Mouse (Mus musculus): Measurements from ENCODE around the gene Ptges3. TPM values are rescaled to one million over a fixed set of nuclear protein-coding genes. Genes with fewer than 3 reads are reported as not detected.

The Ptges3 gene
- 66.9 and 67.7 TPM in 2 replicates for polyA plus RNA-seq (2012; rRNA removed)

DNA sequence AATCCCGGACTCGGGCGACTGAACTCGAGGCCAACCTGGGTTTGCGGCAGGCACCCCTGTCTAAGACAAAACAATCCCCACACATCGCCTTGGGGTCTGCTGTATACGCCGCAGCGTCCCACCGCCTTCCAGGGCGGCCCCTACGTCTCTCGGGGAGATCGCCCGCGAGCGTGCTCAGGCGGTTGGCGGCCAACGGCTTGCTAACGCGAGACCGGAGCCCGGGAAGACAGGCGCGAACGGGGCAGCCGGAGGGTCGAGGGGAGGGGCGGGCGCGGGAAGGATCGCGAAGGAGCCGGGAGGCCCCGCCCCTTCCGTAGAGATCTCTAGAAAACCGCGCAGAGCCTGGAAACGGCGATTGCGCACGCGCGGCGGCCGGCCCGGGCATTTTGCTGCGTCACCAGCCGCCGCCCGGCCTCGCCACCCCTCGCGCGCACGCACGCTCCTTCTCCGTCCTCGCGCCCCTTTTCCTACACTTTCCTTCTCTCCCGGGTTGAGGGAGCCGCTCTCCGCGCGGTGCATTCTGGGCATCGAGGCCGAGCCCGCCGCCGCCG is at the start of gene Ptges3:
Ptges3 (plus strand) TSS at position 354 of the 551 bp plus-strand sequence.
- peaks cover 8% of the 10 kb centered on the region for H3K4me1 ChIP-seq (ENCODE audit: control insufficient read depth, insufficient read depth, low read length)
- peak within 1 kb of the TSS; percentile 98 for H3K27ac ChIP-seq (ENCODE audit: insufficient read depth, low read length)
- H3K4me3 ChIP-seq (ENCODE audit: insufficient read depth, low read length): peak within 1 kb of the TSS; percentile 90
- TF ChIP-seq POLR2A (IDR thresholded peaks at IDR 0.05; ENCODE audit: extremely low read depth, insufficient read depth, low read length) (peak; percentile 52), CTCF (IDR thresholded peaks at IDR 0.05; ENCODE audit: extremely low read depth, insufficient read depth, low read length) (no peak)

GRCm38 (mm10) chr10:128009735-128010134 is 49.0 kb upstream of the Ptges3 start:
- Histone ChIP-seq H3K27ac (ENCODE audit: insufficient read depth, low read length) (no peak overlapping the region), H3K4me1 (ENCODE audit: control insufficient read depth, insufficient read depth, low read length) (no peaks in the 10 kb centered on the region), H3K4me3 (ENCODE audit: insufficient read depth, low read length) (no peak overlapping the region)
- no peak for TF ChIP-seq POLR2A (IDR thresholded peaks at IDR 0.05; ENCODE audit: extremely low read depth, insufficient read depth, low read length)

DNA sequence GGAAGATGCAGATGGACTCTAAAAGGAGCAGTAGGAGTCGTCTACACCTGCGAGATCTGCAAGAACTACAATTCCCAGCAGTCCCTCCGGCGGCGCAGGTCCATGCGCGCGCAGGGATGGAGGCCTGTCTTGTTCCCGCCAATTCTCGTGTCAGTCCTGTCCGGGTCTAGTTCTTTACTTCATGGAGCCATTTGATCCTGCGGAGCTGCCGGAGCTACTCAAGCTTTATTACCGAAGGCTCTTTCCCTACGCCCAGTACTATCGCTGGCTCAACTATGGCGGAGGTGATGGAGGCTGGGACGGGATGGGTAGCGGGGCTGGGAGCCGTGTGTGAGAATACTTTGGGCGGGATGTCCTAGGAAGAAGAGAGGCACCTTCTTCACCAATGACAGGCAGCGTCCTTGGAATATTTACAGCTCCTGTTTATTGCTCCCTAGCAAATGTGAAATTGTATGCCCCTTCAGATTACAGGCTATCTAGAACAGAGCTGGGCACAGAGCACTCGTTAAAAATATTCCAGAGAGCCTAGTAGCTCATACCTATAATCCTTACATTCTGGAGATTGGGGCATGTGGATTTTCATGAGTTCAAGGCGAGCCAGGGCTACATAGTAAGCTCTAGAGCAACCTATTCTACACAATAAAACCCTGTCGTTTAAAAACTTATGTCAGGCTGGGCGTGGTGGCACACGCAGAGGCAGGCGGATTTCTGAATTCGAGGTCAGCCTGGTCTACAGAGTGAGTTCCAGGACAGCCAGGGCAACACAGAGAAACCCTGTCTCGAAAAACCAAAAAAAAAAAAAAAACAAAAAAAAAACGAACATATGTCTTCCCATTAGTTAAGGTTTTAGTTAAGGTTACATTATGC is 43.5 kb upstream of the Ptges3 start, which contains the start of gene Prim1:
Prim1 (plus strand) TSS at position 101 of the 867 bp plus-strand sequence.
- TF ChIP-seq CTCF (IDR thresholded peaks at IDR 0.05; ENCODE audit: extremely low read depth, insufficient read depth, low read length) (no peak), POLR2A (IDR thresholded peaks at IDR 0.05; ENCODE audit: extremely low read depth, insufficient read depth, low read length) (no peak)
- Histone ChIP-seq H3K4me3 (ENCODE audit: insufficient read depth, low read length) (peak within 1 kb of the TSS; percentile 78), H3K4me1 (ENCODE audit: control insufficient read depth, insufficient read depth, low read length) (no peaks in the 10 kb centered on the region), H3K27ac (ENCODE audit: insufficient read depth, low read length) (no peak within 1 kb of the TSS)

GRCm38 (mm10) chr10:128022196-128022595 is 36.6 kb upstream of the Ptges3 start:
- TF ChIP-seq POLR2A (IDR thresholded peaks at IDR 0.05; ENCODE audit: extremely low read depth, insufficient read depth, low read length) (no peak), CTCF (IDR thresholded peaks at IDR 0.05; ENCODE audit: extremely low read depth, insufficient read depth, low read length) (no peak)
- no peak overlapping the region for H3K27ac ChIP-seq (ENCODE audit: insufficient read depth, low read length)
- no peaks in the 10 kb centered on the region for H3K4me1 ChIP-seq (ENCODE audit: control insufficient read depth, insufficient read depth, low read length)
- H3K4me3 ChIP-seq (ENCODE audit: insufficient read depth, low read length): no peak overlapping the region

- no peaks in the 10 kb centered on the region for H3K4me1 ChIP-seq (ENCODE audit: control insufficient read depth, insufficient read depth, low read length)
- H3K27ac ChIP-seq (ENCODE audit: insufficient read depth, low read length): no peak overlapping the region
- TF ChIP-seq POLR2A (IDR thresholded peaks at IDR 0.05; ENCODE audit: extremely low read depth, insufficient read depth, low read length): no peak
- TF ChIP-seq CTCF (IDR thresholded peaks at IDR 0.05; ENCODE audit: extremely low read depth, insufficient read depth, low read length): no peak
- no peak overlapping the region for H3K4me3 ChIP-seq (ENCODE audit: insufficient read depth, low read length)
These were observed 35.3 kb upstream of the Ptges3 start for GRCm38 (mm10) chr10:128023496-128023895.

GRCm38 (mm10) chr10:128029931-128030330 is 28.8 kb upstream of the Ptges3 start:
- no peak for TF ChIP-seq CTCF (IDR thresholded peaks at IDR 0.05; ENCODE audit: extremely low read depth, insufficient read depth, low read length)
- TF ChIP-seq POLR2A (IDR thresholded peaks at IDR 0.05; ENCODE audit: extremely low read depth, insufficient read depth, low read length): no peak

GRCm38 (mm10) chr10:128030860-128031259 is 27.9 kb upstream of the Ptges3 start:
- no peak overlapping the region for H3K27ac ChIP-seq (ENCODE audit: insufficient read depth, low read length)
- H3K4me1 ChIP-seq (ENCODE audit: control insufficient read depth, insufficient read depth, low read length): no peaks in the 10 kb centered on the region; the same call in 1 of the 2 replicates
- no peak overlapping the region for H3K4me3 ChIP-seq (ENCODE audit: insufficient read depth, low read length)
- no peak for TF ChIP-seq CTCF (IDR thresholded peaks at IDR 0.05; ENCODE audit: extremely low read depth, insufficient read depth, low read length)
- TF ChIP-seq POLR2A (IDR thresholded peaks at IDR 0.05; ENCODE audit: extremely low read depth, insufficient read depth, low read length): no peak

More at GRCm38 (mm10) chr10:128029931-128030330, 28.8 kb upstream of the Ptges3 start:
- no peak overlapping the region for H3K27ac ChIP-seq (ENCODE audit: insufficient read depth, low read length)
- H3K4me3 ChIP-seq (ENCODE audit: insufficient read depth, low read length): no peak overlapping the region
- H3K4me1 ChIP-seq (ENCODE audit: control insufficient read depth, insufficient read depth, low read length): no peaks in the 10 kb centered on the region; the same call in 1 of the 2 replicates

- H3K4me1 ChIP-seq (ENCODE audit: control insufficient read depth, insufficient read depth, low read length): peaks cover 7% of the 10 kb centered on the region; the same call in 1 of the 2 replicates
- TF ChIP-seq CTCF (IDR thresholded peaks at IDR 0.05; ENCODE audit: extremely low read depth, insufficient read depth, low read length) (no peak), POLR2A (IDR thresholded peaks at IDR 0.05; ENCODE audit: extremely low read depth, insufficient read depth, low read length) (0 out of 2 replicates have a peak, but pooled peaks have one; percentile 12)
- H3K4me3 ChIP-seq (ENCODE audit: insufficient read depth, low read length): peak overlapping the region; percentile 97
- peak overlapping the region; percentile 32; the same call in 1 of the 2 replicates for H3K27ac ChIP-seq (ENCODE audit: insufficient read depth, low read length)
These were observed 21.9 kb upstream of the Ptges3 start for GRCm38 (mm10) chr10:128036746-128037425.

DNA sequence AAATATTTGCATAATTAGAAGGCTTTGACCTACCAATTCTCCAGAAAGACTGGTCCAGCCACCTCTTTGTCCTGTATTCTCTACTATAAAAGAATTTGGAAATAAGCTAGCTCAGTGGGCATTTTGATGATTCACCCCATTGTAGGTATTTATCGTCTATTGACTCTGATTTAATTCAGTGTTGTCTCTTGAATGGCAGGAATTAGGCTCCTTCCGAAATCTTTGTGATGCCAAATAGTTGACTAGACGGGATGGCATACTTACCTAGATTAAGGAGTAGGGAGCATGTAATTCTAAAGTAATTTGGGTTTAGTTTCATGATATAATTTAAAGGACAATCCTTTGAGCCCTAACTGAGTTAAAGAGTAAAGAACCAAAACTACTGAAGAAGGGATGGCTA is 20.8 kb upstream of the Ptges3 start:
- peaks cover 7% of the 10 kb centered on the region; the same call in 1 of the 2 replicates for H3K4me1 ChIP-seq (ENCODE audit: control insufficient read depth, insufficient read depth, low read length)
- H3K4me3 ChIP-seq (ENCODE audit: insufficient read depth, low read length): no peak overlapping the region
- H3K27ac ChIP-seq (ENCODE audit: insufficient read depth, low read length): no peak overlapping the region
- TF ChIP-seq POLR2A (IDR thresholded peaks at IDR 0.05; ENCODE audit: extremely low read depth, insufficient read depth, low read length) (no peak), CTCF (IDR thresholded peaks at IDR 0.05; ENCODE audit: extremely low read depth, insufficient read depth, low read length) (no peak)
